Mouse (Mus musculus) thymus, adult 2 months (tissue): ENCODE results near the gene Ust. TPM values are rescaled to one million over a fixed set of nuclear protein-coding genes. Genes with fewer than 3 reads are reported as not detected.

Experiments
- DNase-seq: peaks from one replicate; pipeline ENCODE4 v3.0.0; 2021
- H3K27ac ChIP-seq: fragments of 200-500 bp; 2 replicates; pipeline ENCODE4 v1.5.1; 2012; ENCODE audit warnings: low read length, control low read depth; ENCODE audit not compliant: control insufficient read depth, insufficient read depth
- H3K27me3 ChIP-seq: fragments of 200-500 bp; 2 replicates; pipeline ENCODE4 v1.6.1; 2012; ENCODE audit warnings: mild to moderate bottlenecking, low read length, moderate library complexity, mixed read lengths; ENCODE audit not compliant: control insufficient read depth, insufficient read depth
- H3K36me3 ChIP-seq: fragments of 200-500 bp; 2 replicates; pipeline ENCODE4 v1.6.1; 2012; ENCODE audit warnings: mild to moderate bottlenecking, low read length, moderate library complexity; ENCODE audit not compliant: control insufficient read depth, insufficient read depth
- H3K4me1 ChIP-seq: fragments of 200-500 bp; replicated peaks from 2 replicates; pipeline ENCODE4 v1.6.1; 2012; ENCODE audit warnings: low read length; ENCODE audit not compliant: control insufficient read depth, insufficient read depth
- H3K4me3 ChIP-seq: fragments of 200-500 bp; 2 replicates; pipeline ENCODE4 v1.5.1; 2012; ENCODE audit warnings: mild to moderate bottlenecking, low read length, control low read depth, moderate library complexity; ENCODE audit not compliant: control insufficient read depth, insufficient read depth
- CTCF ChIP-seq: fragments of 200-500 bp; IDR thresholded peaks from 2 replicates; pipeline ENCODE4 v1.5.1; 2012; ENCODE audit warnings: mild to moderate bottlenecking, control low read depth, low read length, moderate library complexity, borderline replicate concordance; ENCODE audit not compliant: control insufficient read depth, poor library complexity, insufficient read depth; ENCODE audit errors: extremely low read depth
- POLR2A ChIP-seq: fragments of 200-500 bp; IDR thresholded peaks from 2 replicates; pipeline ENCODE4 v1.6.1; 2012; ENCODE audit warnings: mild to moderate bottlenecking, low read length, control low read depth, moderate library complexity; ENCODE audit not compliant: control insufficient read depth, poor library complexity, insufficient read depth; ENCODE audit errors: extremely low read depth
- WGBS: fragments of 180-500 bp; shearing (Covaris S2); methylation state at CpG from one replicate; pipeline ENCODE4 v1.1.7; 2018; 5-methylcytosine and 5-hydroxymethylcytosine counted together
- polyA plus RNA-seq: library from polyadenylated mRNA; depleted of rRNA; stranded (reverse); fragments of >200 nt; gene quantifications from 2 replicates; pipeline ENCODE4 v1.2.3, GENCODE M21; 2012

Ust gene
- polyA plus RNA-seq, 1 experiment, result 2.9 TPM

DNA sequence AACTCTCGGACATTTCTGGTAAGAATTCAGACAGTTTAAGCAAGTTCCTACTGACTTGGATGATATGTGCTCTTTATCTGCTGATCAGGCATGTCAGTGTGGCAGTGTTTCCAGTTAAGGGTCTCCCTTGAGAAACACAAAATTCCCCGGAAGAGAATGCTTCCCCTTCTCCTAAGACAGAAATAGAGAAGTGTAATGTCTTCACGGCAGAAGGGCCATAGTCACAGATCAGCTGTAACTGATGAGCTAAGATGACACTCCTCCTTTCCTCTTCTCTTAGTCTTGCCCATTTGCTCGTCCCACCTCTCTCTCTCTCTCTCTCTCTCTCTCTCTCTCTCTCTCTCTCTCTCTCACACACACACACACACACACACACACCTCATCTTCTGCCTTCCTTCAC is 277.9 kb downstream of the Ust start:
- no peaks in the 10 kb centered on the region for H3K27me3 ChIP-seq
- no peak overlapping the region for H3K4me3 ChIP-seq
- TF ChIP-seq CTCF, result no peak
- peaks cover 9% of the 10 kb centered on the region for H3K4me1 ChIP-seq
- DNase-seq, result no peak
- no peak overlapping the region for H3K27ac ChIP-seq
- 45% methylated on average over 4 of the region's 4 CpGs for WGBS
- H3K36me3 ChIP-seq, result no peaks in the 10 kb centered on the region

DNA sequence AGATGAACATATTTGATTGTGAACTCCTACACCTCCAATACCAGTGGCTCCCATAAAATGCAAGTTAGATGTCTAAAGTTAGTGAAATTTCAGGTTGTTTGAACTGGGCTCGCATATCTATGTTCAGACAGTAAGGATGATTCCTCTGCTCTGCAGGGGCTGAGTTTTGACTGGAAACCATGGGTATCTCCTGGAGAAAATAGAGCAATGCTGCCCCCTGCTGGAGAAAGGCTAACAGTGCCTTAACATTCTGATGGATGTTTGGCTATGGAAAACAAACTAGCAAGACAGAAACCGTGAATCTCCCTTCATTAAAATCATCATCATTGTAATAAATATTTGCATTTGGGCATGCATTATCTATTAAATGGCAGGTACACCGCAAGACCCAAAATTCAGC is 278.4 kb downstream of the Ust start:
- H3K4me1 ChIP-seq, result peaks cover 9% of the 10 kb centered on the region
- WGBS, result 10% methylated on average over 3 of the region's 3 CpGs
- no peak for TF ChIP-seq CTCF
- TF ChIP-seq POLR2A, result no peak
- H3K36me3 ChIP-seq, result no peaks in the 10 kb centered on the region
- H3K27ac ChIP-seq, result no peak overlapping the region
- no peaks in the 10 kb centered on the region for H3K27me3 ChIP-seq
- H3K4me3 ChIP-seq, result no peak overlapping the region
- DNase-seq, result peak; percentile 82

DNA sequence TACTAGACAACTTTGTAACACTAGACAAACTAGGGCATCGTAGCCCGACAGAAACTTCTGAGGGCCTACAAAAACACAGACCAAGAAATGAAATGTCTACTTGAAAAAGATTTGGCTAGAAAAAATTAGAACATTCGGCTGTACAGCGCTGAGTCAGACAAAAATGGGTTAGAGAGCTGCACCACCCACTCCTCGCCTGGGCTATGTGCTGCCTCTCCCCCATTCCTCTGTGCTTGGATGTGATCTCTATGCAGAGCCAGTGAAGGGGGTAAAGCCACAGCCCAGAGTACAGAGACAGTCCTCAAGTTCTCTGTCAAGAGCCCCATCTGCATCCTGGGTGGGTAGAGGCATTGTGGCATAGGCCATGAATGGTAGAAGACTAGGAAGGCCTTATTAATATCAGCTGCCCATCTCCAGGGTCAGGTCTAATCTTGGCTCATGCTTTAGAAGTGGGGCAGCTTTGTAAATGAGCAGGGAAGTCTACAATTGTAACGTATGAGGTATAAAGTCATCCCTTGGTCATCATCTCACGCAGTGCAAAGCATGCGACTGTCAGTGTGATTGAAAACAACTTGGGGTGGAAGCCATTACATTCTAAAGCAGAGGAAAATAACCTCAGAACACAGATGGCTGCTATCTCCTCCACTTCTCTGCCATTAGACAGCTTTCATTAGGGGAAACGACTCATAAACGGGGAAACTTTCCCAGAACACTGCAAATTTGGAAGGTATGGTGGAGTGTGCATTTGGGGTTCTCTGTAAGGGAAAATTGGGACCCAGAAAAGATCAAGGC is 281.6 kb downstream of the Ust start:
- H3K27ac ChIP-seq, result no peak overlapping the region
- no peak for DNase-seq

DNA sequence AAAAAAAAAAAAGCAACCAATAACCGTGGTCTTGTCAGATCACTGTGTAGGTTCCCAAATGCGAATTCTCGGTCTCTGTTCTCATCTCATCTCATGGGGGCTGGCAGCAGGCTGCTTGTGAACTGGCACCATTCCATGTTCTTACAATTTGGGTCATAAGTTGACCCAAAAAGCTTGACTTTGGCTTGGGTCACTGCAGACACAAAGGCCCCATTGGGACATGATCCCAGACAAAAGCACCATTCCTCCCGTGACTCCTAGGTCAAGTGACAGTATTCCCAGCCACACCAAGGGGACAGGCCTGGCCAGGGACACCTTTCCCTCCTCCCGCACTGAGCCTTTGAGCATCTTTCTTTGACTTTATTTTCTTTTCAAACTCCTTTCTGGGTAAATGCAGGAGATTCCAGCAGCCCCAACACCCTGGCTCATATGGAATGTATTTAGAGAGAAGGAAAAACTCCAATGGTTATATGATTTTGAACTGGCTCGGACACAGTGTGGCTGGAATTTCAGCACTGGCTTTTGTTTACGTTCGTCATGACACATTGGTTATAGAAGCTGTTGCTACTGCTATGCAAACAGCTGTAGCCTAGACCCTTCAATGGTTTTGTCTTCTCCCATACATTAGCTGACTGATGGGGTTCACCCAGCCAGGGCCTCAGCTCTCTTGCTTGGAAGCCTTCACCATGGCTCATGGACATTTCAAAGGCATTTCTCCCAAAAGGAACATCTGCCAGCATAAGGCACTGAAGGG is 285.3 kb downstream of the Ust start:
- no peak for DNase-seq
- Histone ChIP-seq H3K36me3 (no peaks in the 10 kb centered on the region), H3K4me1 (peaks cover 5% of the 10 kb centered on the region), H3K27me3 (no peaks in the 10 kb centered on the region), H3K4me3 (no peak overlapping the region), H3K27ac (no peak overlapping the region)
- TF ChIP-seq CTCF (no peak), POLR2A (no peak)
- 95% methylated on average over 8 of the region's 8 CpGs for WGBS

More for the DNA sequence above, 281.6 kb downstream of the Ust start:
- Histone ChIP-seq H3K4me3 (no peak overlapping the region), H3K4me1 (peaks cover 9% of the 10 kb centered on the region), H3K27me3 (no peaks in the 10 kb centered on the region), H3K36me3 (no peaks in the 10 kb centered on the region)
- TF ChIP-seq POLR2A (no peak), CTCF (no peak)
- WGBS, result 95% methylated on average over 10 of the region's 10 CpGs

DNA sequence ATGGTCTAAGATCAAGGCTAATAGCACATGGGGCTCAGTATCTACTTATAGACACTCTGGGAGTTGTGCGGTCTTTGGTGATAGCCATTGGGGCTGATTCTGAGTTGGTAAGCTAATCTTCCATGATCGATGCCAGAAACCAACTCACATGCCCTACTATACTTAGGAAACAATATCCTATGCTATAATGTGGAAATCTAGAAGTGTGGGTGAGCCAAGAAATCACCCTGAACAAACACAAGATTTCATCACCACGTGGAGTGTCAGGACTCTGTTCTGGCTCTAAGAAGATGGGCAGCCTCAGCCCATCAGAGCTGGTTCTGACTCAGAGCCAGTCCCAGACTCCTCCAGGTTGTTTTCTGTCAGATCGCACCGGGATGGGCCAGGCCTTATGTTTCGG is 286.1 kb downstream of the Ust start:
- no peak for DNase-seq
- peaks cover under 1% of the 10 kb centered on the region for H3K4me1 ChIP-seq
- H3K4me3 ChIP-seq, result no peak overlapping the region
- TF ChIP-seq CTCF (no peak), POLR2A (no peak)
- no peaks in the 10 kb centered on the region for H3K36me3 ChIP-seq
- no peak overlapping the region for H3K27ac ChIP-seq
- H3K27me3 ChIP-seq, result no peaks in the 10 kb centered on the region
- 93% methylated on average over 6 of the region's 6 CpGs for WGBS

DNA sequence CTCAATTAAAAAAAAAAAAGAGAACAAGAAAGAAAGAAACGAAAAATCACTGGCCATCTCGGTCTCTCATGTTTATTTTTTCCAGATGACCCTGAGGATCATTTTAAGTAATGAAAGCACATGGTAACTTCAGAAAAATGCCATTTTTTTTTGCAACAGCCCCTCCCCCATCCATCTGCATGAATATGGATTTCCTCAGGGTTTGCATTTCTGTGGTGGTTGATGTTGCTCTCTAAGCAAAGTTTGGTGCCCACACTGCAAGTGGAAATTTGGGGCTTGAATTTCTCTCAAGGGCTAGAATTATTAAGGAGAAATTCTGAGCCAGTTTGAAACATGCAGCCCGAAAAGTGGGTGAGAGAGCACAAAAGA is 290.3 kb downstream of the Ust start:
- no peak for TF ChIP-seq POLR2A
- no peak for TF ChIP-seq CTCF
- Histone ChIP-seq H3K4me1 (peaks cover 4% of the 10 kb centered on the region), H3K27ac (no peak overlapping the region), H3K4me3 (no peak overlapping the region), H3K27me3 (no peaks in the 10 kb centered on the region), H3K36me3 (no peaks in the 10 kb centered on the region)
- WGBS, result 94% methylated on average over 3 of the region's 3 CpGs
- no peak for DNase-seq
